Mouse (Mus musculus) E14TG2a.4 (cell line): ENCODE data around the gene Amh.

Experiments used
- CTCF ChIP-seq: conservative IDR thresholded peaks from 2 replicates; pipeline ENCODE4 v1.5.1; 2014; ENCODE audit warnings: low read length
- NANOG ChIP-seq: IDR thresholded peaks from 2 replicates; pipeline ENCODE4 v1.6.1; 2014; ENCODE audit warnings: borderline replicate concordance, low read length, mixed read lengths
- POU5F1 ChIP-seq: IDR thresholded peaks from 2 replicates; pipeline ENCODE4 v1.6.1; 2014; ENCODE audit warnings: low read length, borderline replicate concordance

DNA sequence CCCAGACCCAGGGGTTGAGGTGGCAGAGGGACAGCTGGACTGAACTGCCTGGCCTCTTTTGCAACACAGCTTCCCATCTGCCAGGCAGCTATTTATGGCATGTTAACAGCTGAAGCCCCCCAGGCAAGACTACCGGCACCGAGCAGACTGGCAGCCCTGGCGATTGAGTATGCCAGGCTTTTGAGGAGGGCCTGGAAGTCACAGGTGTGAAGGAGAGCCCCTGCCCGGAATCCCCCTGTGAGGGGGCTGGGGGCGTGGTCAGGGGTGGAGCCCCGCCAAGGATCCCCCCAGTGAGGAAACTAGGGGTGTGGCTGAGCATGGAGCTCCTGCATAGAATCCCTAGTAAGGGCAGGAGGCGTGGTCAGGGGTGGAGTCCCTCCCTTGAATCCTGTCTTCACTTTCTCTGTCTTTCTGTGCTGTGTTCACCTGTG, 31.9 kb downstream of the Amh start:
- TF ChIP-seq CTCF: no peak
- no peak for TF ChIP-seq POU5F1
- no peak for TF ChIP-seq NANOG
